Mouse (Mus musculus) CD8-positive naive resting alpha-beta T cell, adult 2 months (primary cell): ENCODE results near the gene Gm38100.

ENCODE experiments used
- DNase-seq, 2 experiments: peaks; one replicate each; pipeline ENCODE4 v3.0.0; 2022; ENCODE audit warnings: low read depth in 2 of 2, low spot score in 2 of 2

Gene Gm38100

DNA sequence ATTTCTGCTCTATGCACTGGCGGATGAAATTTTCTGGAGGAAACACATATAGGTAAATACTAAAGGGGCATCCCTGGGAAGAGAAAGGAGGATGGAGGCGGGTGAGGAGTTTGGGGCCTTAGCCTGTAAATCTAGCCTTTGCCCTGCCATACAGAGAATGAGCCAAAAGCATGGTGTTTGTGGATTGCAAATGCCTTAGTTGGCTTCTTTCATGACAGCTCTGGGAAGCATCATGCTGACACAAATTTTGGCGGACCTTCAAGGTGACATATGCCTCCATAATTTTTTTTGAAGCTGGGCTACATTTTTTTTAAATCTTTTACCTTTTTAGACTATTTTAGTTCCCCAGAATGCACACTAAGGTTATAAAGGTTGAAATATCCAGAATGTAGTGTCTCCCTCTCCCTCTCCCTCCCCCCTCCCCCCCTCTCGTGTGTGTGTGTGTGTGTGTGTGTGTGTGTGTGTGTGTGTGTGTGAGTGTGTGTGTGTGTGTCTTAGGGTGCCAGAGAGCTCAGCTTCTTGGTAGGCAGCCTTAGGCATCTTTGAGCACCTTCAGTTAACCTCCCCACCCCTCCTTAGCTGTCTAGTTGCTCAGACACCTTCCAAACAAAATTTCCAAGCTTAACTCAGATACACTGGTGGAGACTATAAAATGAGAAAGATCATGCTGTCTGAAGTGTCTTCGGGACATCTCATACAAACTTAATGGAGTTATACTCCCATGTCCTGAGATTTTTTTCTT is 47.0 kb downstream of the Gm38100 start:
- DNase-seq: no peak

GRCm38 (mm10) chr1:175970710-175971109 is 50.6 kb downstream of the Gm38100 start:
- DNase-seq: no peak
